Mouse (Mus musculus) layer of hippocampus, adult 6 months (tissue): ENCODE results near the gene Tnfrsf12a. TPM values are rescaled to one million over a fixed set of nuclear protein-coding genes. Genes with fewer than 3 reads are reported as not detected.

Experiments used
- long read RNA-seq, 2 experiments: library from polyadenylated mRNA; unstranded; transcript quantifications; one replicate each; pipeline ENCODE4 v2.0.0; 2019 to 2020
- polyA plus RNA-seq: library from polyadenylated mRNA; unstranded; fragments of <200 nt; fragmentation: Nextera tagmentation; gene quantifications from 2 replicates; pipeline ENCODE4 v1.2.3, GENCODE M21; 2021

Gene Tnfrsf12a
- polyA plus RNA-seq = 3.6 and 6.5 TPM in 2 replicates
- long read RNA-seq, experiment 1, partial matches to known transcripts = 0 of 4 reads
- long read RNA-seq, experiment 1, other reads (novel, unspliced or antisense) = 1 of 4 reads
- long read RNA-seq, experiment 2, transcript Tnfrsf12a-201 (4 exons, 984 nt) = major isoform, 8 of 9 reads
- long read RNA-seq, experiment 2, partial matches to known transcripts = 1 of 9 reads
- long read RNA-seq, experiment 2, other reads (novel, unspliced or antisense) = 0 of 9 reads

DNA sequence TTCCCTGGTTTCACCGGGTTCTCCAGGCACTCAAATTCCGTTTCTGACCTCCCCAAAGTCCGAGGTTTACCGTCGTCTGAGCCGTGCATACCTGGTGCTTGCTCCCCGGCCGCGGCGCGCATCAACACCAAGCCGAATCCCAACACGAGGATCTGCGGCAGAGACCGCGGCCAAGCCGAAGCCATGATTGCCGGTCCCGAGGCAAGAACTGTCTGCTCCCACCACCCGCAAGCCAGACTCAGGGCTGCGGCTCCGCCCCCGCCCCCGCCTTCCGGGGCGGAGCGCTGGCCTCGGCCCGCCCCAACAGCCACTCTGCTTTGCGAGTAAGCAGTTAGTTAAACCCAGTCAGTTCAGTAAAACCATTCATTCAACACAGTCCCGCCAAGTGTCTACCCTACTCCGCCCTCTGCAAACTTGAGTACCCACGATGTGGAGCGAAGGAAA, at the start of gene Tnfrsf12a:
TSS of gene Tnfrsf12a (minus strand) at position 233 of the 444 bp plus-strand sequence.

DNA sequence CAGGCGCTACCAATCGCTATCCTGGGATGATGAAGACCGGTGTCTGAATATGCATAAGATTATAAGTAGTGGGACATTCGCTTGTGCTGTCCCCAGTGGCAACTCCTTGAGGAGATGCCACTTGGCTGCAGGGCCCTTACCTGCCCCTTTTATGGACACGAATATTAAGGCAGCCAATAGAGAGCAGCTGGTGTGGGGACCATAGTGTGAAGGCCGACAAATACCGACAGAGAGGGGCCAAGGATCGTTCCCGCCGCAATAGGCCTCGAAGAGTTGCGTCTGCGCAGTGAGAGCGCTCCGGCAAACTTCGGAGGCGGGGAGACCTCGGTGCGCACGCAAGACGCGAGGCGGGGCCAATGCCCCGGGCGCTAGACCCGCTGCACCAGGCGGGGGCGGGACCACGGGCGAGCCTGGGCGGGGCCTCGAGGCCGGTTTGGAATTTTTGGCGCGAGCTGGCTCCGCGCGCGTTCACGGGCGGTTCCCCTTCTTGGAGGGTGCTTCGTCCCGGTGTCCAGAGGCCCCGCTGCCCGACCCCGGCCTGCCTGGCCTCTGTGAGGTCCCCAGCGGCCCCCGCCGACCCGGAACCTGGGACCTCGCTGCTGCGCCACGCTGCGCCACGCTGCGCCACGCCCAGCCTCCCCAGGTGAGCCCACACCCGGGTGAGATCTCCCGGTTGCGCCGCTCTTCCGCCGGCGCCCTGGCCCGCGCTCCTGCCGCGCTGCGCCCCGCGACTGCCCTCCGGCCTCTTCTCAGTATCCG, 48.9 kb upstream of the Tnfrsf12a start, which contains the start of gene Pkmyt1:
TSS of gene Pkmyt1 (plus strand) at position 338 of the 759 bp plus-strand sequence.

DNA sequence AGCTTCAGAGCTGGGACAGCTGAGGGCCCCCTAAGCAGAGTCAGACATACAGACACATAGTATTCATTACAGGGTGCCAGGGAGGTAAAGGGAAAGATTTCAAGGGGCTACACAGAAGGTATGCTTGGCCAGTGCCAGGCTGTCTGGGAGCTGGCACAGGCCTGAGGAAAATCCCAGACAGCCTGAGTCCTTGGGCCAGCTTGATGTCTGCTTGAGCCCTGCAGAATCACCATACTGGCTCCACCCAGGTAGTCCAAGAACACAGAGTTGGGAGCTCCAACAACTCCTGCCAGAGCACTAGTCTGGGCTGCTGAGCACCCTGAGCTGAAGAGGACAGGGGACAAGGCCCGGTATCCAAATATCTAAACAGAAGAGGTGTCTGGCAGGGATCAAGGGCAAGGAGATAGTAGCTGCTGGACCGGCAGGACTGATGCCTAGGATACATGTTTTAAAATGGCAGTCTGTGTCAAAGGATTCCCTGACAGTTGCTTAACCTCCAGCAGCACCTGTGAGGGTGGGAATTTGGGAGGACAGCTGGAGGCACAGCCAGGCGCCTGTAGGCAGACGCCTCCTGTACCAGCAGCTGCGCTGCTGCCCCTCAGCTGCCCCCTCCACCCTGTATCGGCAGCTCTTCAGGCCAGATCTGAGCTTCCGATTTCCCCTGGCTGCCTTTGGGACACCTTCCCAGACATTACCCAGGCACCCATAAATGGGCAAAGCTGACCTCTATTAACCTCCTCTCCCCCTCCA, 45.3 kb upstream of the Tnfrsf12a start, which contains the start of gene 1520401A03Rik:
TSS of gene 1520401A03Rik (minus strand) at position 408 of the 750 bp plus-strand sequence.

DNA sequence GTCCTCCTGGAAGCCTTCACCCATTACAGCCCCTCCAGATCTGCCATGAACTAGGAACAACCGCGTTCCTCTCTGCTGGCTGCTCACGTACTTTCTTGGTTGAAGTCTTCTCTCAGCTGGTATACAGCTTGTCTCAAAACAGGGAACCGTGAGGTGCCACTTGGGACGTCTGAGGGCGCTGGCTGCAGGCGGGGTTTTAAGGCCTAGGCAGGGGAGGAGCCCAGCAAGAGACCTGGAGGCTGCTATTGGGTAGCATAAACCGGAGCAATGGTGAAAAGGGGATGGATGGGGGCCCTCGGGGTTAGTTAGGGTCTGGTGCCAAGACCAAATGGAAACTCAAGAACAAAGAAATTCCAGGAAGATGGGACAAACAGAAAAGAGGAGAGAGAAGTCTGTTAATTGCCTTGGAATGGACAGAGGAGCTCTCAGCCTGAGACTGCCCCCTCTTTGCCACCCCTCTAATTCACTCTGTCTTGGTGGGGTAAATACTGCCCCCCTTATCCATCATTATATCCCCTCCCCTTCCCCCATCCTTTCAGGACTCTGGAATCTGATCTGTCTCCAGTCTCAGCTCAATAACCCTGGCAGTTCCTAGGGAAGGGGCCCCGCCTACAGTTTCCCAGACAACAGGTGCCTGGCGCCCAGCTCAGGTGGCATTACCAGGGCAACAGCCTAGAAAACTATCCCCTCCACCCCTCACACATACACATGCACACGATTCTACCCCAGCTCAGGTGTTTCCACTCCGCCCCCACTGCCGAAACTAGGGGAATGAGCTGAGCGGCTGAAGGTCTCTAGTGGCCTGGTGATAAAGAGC, 6.8 kb upstream of the Tnfrsf12a start, which contains the start of gene Cldn9:
TSS of gene Cldn9 (minus strand) at position 171 of the 817 bp plus-strand sequence.

DNA sequence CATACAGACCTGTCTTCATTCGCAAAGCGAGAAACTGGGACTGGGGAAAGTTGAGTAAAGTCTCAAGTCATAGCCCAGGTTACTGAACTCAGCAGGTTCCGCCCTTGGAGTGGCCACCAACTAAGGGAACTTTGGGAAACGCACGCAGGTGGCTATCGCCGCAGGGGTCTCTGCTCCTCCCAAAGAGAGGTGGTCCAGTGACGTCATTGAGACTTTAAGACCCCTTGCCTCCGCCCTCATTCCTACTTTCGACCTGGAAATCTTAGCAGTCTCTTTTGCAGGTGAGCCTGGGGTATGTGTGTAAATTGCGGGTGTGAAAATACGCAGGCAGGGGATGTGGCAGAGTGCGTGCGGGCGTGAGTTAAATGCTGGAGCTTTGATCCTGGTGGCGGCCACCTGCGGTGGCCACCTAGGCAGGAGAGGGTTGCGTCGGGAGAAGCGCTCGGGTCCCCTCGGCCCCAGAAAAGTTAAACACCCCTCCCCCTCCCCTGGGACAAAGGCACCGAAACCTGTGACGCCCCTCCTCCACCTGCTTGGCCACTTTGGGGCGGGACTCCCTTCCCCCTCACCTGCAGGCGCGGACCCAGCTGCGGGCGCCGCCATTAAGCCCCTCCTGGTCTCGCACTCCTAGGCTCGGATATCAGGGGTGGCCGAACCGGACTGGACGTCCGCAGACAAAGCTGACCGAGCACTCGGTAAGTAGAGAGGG, 2.0 kb upstream of the Tnfrsf12a start, which contains the start of gene Cldn6:
TSS of gene Cldn6 (plus strand) at position 123 of the 709 bp plus-strand sequence.

DNA sequence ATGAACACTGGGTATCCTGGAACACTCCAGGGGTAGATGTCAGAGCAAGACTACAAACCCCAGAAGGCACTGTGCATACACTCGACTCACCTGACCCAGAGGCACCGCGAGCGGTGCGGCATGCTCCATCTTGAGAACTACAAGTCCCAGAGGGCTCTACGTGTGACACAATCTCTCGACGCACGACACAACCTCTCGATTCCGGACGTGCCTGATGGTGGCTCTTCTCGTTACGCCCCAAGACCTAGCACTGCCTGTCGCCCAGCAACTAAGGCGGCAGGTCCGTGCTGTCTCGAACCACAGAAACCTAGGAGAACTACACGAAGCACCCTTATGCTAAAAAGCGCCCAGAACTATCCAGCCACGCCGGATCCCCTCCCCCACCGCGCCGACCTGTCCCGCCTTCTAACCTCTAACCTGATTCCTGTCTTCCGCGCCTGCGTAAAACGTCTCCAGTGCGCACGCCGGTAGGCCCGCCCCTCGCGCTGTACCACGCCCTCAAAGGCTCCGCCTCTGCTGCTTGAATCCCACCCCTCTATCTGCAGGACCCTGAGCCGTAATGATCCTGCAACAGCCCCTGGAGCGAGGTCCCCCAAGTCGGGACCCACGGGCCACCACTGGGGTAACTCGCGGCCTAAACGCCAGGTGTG, 3.7 kb downstream of the Tnfrsf12a start, which contains the start of the genes Hcfc1r1 and Thoc6:
TSS of gene Hcfc1r1 (plus strand) at position 173 of the 650 bp plus-strand sequence.
TSS of gene Thoc6 (minus strand) at position 459 of the 650 bp plus-strand sequence.

DNA sequence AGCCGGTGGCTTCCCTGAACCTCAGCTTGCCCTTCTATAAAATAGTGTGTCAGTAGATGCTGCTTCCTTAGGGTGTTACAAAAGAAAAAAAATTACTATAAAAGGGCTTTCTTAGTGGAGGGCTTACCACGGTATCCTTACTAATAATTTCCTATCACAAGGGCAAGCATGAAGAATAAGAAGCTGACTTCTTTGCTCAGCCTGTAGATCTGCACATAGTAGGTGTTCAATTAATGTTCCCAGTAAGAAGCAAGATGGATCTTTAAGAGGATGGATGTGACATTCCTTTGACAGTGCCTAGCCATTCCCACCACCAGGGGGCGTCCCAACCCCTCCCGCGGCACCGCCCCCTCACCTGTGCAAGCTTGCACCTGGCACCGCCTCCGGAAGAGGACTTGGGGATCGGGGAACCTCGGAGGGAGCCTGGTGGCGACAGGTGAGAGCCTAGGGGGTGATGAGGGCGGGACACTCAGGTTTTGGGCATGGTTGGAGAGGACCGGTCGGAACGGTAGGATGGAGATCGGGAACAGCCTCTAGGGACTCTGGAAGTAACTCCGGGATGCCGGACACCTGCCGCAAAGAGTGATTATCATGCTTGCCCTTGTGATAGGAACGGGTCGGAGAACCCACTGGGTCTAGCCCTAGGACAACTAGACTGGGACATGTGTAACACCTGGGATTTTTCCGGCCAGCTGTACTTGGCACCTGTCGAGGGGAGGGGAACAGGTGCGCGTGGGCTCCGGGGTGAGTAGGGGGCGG, 17.0 kb downstream of the Tnfrsf12a start, which contains the start of gene Bicdl2:
TSS of gene Bicdl2 (plus strand) at position 390 of the 759 bp plus-strand sequence.

DNA sequence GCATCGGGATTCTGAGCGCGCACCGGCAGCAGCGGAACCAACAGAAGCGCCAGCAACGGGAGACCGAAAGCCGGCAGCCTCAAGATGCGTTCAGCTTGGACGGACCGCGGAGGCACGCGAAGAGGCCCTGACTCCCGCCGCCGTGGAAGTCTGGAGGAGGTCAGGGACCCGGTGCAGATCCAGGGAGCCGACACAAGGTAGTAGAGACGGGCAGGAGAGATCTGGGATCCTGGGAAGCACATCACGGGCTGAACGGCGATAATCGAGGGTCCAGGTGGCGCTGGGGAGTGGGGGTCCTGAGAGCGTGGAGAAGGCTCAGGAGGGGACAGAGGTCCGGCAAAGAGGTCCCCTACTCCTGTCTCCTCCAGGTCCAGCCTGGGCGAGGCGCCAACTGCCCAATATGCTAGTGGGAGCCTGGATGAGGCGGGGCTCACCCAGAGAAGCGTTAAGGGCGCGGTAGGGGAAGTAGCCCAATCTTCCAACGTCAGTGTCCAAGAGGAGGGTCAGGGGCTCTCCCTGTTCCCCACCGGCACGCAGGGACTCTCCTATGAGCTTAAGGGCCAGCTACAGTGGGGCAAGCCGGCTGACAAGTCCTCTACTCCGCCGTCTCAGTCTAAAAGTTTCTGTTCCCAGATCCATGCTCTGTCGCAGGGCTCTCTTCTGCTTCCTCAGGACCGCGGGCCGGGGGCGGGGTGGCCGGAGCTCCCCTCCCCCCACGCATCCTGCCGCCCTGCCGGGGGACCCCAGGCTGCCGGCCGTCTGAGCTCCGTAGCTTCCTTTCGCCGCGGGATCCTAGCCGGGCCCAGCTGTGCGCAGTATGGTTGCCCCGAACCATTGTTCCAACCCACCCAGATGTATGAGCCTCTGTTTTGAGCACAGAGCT, 32.4 kb downstream of the Tnfrsf12a start, which contains the start of gene Mmp25:
TSS of gene Mmp25 (minus strand) at position 665 of the 883 bp plus-strand sequence.

Other genes starting within 250 kb of the Tnfrsf12a start
- not detected in 2 replicates for gene Vmn2r117, start 197.8 kb downstream of the Tnfrsf12a start, polyA plus RNA-seq
- 8.9 and 9.0 TPM in 2 replicates for gene Zfp213, start 113.2 kb downstream of the Tnfrsf12a start, polyA plus RNA-seq
- 13.2 and 14.6 TPM in 2 replicates for gene Zfp13, start 78.0 kb downstream of the Tnfrsf12a start, polyA plus RNA-seq
- gene Zscan10, start 76.6 kb downstream of the Tnfrsf12a start, polyA plus RNA-seq = 0.08 and 0.20 TPM in 2 replicates
- 0.10 and 0.13 TPM in 2 replicates for gene Mmp25, start 32.2 kb downstream of the Tnfrsf12a start, polyA plus RNA-seq
- gene Bicdl2, start 17.0 kb downstream of the Tnfrsf12a start, polyA plus RNA-seq = not detected in 2 replicates
- gene Hcfc1r1, start 3.9 kb downstream of the Tnfrsf12a start, polyA plus RNA-seq = 225 and 235 TPM in 2 replicates
- gene Thoc6, start 3.6 kb downstream of the Tnfrsf12a start, polyA plus RNA-seq = 8.1 and 9.0 TPM in 2 replicates
- gene Cldn6, start 1.8 kb upstream of the Tnfrsf12a start, polyA plus RNA-seq = 0.13 TPM in 1 of 2 replicates, not detected in the other
- gene Cldn9, start 6.6 kb upstream of the Tnfrsf12a start, polyA plus RNA-seq = 0.15 and 0.95 TPM in 2 replicates
- not detected in 2 replicates for gene 1520401A03Rik, start 45.3 kb upstream of the Tnfrsf12a start, polyA plus RNA-seq
- 1.6 and 2.2 TPM in 2 replicates for gene Pkmyt1, start 48.9 kb upstream of the Tnfrsf12a start, polyA plus RNA-seq
- 106 and 116 TPM in 2 replicates for gene Paqr4, start 63.4 kb upstream of the Tnfrsf12a start, polyA plus RNA-seq
- 0.60 and 0.85 TPM in 2 replicates for gene Kremen2, start 68.4 kb upstream of the Tnfrsf12a start, polyA plus RNA-seq
- gene Flywch1, start 94.1 kb upstream of the Tnfrsf12a start, polyA plus RNA-seq = 256 and 293 TPM in 2 replicates
- 22.4 and 25.0 TPM in 2 replicates for gene Flywch2, start 108.6 kb upstream of the Tnfrsf12a start, polyA plus RNA-seq
- gene Srrm2, start 113.1 kb upstream of the Tnfrsf12a start, polyA plus RNA-seq = 297 and 334 TPM in 2 replicates
- gene Elob, start 151.7 kb upstream of the Tnfrsf12a start, polyA plus RNA-seq = 1,710 and 1,770 TPM in 2 replicates
- gene Prss33, start 158.6 kb upstream of the Tnfrsf12a start, polyA plus RNA-seq = not detected in 2 replicates
- gene Prss32, start 166.4 kb upstream of the Tnfrsf12a start, polyA plus RNA-seq = not detected in 2 replicates
- gene Prss41, start 166.7 kb upstream of the Tnfrsf12a start, polyA plus RNA-seq = 0.08 and 0.48 TPM in 2 replicates
- not detected in 2 replicates for gene Prss21, start 190.6 kb upstream of the Tnfrsf12a start, polyA plus RNA-seq
- gene Dcpp1, start 203.4 kb upstream of the Tnfrsf12a start, polyA plus RNA-seq = 0.25 TPM in 1 of 2 replicates, not detected in the other
- gene Dcpp2, start 203.4 kb upstream of the Tnfrsf12a start, polyA plus RNA-seq = not detected in 2 replicates
- gene Dcpp3, start 240.0 kb upstream of the Tnfrsf12a start, polyA plus RNA-seq = not detected in 2 replicates